Mouse (Mus musculus) c-Kit-positive CD71-positive TER-119-negative erythroid progenitor cells, embryonic 14.5 days (primary cell): ENCODE data around the gene Mettl26.
"Not testable (repeated sequence)": the region's sequence is repeated elsewhere in the genome, so short reads cannot be mapped to it uniquely, and the experiment has no call there.

Experiments
- DNase-seq: peaks from one replicate; pipeline ENCODE4 v3.0.0-alpha.2; 2013; ENCODE audit warnings: low read depth

Gene Mettl26

GRCm38 (mm10) chr17:25869498-25869897 lies 5.4 kb upstream of the Mettl26 start:
- DNase-seq = no peak

GRCm38 (mm10) chr17:25869954-25870353 lies 4.9 kb upstream of the Mettl26 start:
- DNase-seq = no peak

- not testable (repeated sequence) for DNase-seq
These were observed 3.3 kb upstream of the Mettl26 start for GRCm38 (mm10) chr17:25871566-25871965.

GRCm38 (mm10) chr17:25872676-25873075 lies 2.2 kb upstream of the Mettl26 start:
- DNase-seq = no peak

GRCm38 (mm10) chr17:25873405-25874147 lies 1.3 kb upstream of the Mettl26 start:
- DNase-seq = no peak

- no peak for DNase-seq
These were observed 640 bp upstream of the Mettl26 start for GRCm38 (mm10) chr17:25874148-25874720.

GRCm38 (mm10) chr17:25875171-25876136 lies 580 bp downstream of the Mettl26 start:
- DNase-seq = peak; percentile 79

- DNase-seq = no peak
These were observed 1.6 kb downstream of the Mettl26 start for GRCm38 (mm10) chr17:25876347-25876915.

GRCm38 (mm10) chr17:25877025-25877424 lies 2.2 kb downstream of the Mettl26 start:
- no peak for DNase-seq

- no peak for DNase-seq
These were observed 3.1 kb downstream of the Mettl26 start for GRCm38 (mm10) chr17:25877741-25878610.

GRCm38 (mm10) chr17:25878611-25879180 lies 3.8 kb downstream of the Mettl26 start:
- no peak for DNase-seq

GRCm38 (mm10) chr17:25879261-25879660 lies 4.4 kb downstream of the Mettl26 start:
- DNase-seq = no peak

GRCm38 (mm10) chr17:25879750-25880149 lies 4.9 kb downstream of the Mettl26 start:
- DNase-seq = no peak

- DNase-seq = no peak
These were observed 5.5 kb downstream of the Mettl26 start, which contains the start of gene Wfikkn1 for GRCm38 (mm10) chr17:25880196-25880910. Gene Wfikkn1 (minus strand): TSS chr17:25880858.

GRCm38 (mm10) chr17:25880913-25881641 lies 6.2 kb downstream of the Mettl26 start:
- no peak for DNase-seq

GRCm38 (mm10) chr17:25881691-25882090 lies 6.8 kb downstream of the Mettl26 start:
- no peak for DNase-seq

- no peak for DNase-seq
These were observed 7.4 kb downstream of the Mettl26 start for GRCm38 (mm10) chr17:25882306-25882705.

- no peak for DNase-seq
These were observed 8.4 kb downstream of the Mettl26 start for GRCm38 (mm10) chr17:25883268-25883667.

GRCm38 (mm10) chr17:25883824-25884223 lies 8.9 kb downstream of the Mettl26 start:
- DNase-seq = no peak
